Mouse (Mus musculus): ENCODE results near the gene Tmem95. TPM values are rescaled to one million over a fixed set of nuclear protein-coding genes. Genes with fewer than 3 reads are reported as not detected.

Tmem95 gene
- polyA plus RNA-seq, 1 experiment from 2014 or later: not detected

GRCm38 (mm10) chr11:69915667-69916627, 38.1 kb upstream of the Tmem95 start:
- H3K36me3 ChIP-seq: peaks cover 82% of the 10 kb centered on the region
- H3K27me3 ChIP-seq (ENCODE audit: low read depth, poor library complexity, severe bottlenecking): no peaks in the 10 kb centered on the region
- H3K27ac ChIP-seq: no peak overlapping the region; the same call in 1 of the 2 replicates
- 71% methylated on average over 5 of the region's 5 CpGs for whole genome bisulfite sequencing
- peak overlapping the region; percentile 81 for H3K4me3 ChIP-seq
- peaks cover 59% of the 10 kb centered on the region for H3K4me1 ChIP-seq
- no peaks in the 10 kb centered on the region for H3K9me3 ChIP-seq (replicated peaks)
- DNase-seq (ENCODE audit: low spot score): peak; percentile 31

- H3K27ac ChIP-seq: 0 out of 2 replicates have a peak overlapping the region, but pooled peaks have one; percentile 92
- WGBS: 42% methylated on average over 9 of the region's 9 CpGs
- H3K27me3 ChIP-seq (ENCODE audit: low read depth, poor library complexity, severe bottlenecking): no peaks in the 10 kb centered on the region
- DNase-seq (ENCODE audit: low spot score): no peak
- H3K9me3 ChIP-seq (replicated peaks): no peaks in the 10 kb centered on the region
- H3K4me1 ChIP-seq: peaks cover 57% of the 10 kb centered on the region
- peak overlapping the region; percentile 81 for H3K4me3 ChIP-seq
- peaks cover 92% of the 10 kb centered on the region for H3K36me3 ChIP-seq
Measured at GRCm38 (mm10) chr11:69914917-69915430, 37.2 kb upstream of the Tmem95 start.

GRCm38 (mm10) chr11:69914372-69914764, 36.5 kb upstream of the Tmem95 start:
- 3% methylated on average over 17 of the region's 17 CpGs for WGBS
- no peaks in the 10 kb centered on the region for H3K27me3 ChIP-seq (ENCODE audit: low read depth, poor library complexity, severe bottlenecking)
- H3K36me3 ChIP-seq: peaks cover 92% of the 10 kb centered on the region
- H3K27ac ChIP-seq: peak overlapping the region; percentile 92
- H3K4me1 ChIP-seq: peaks cover 52% of the 10 kb centered on the region
- H3K9me3 ChIP-seq (replicated peaks): no peaks in the 10 kb centered on the region
- H3K4me3 ChIP-seq: peak overlapping the region; percentile 81
- DNase-seq (ENCODE audit: low spot score): no peak

GRCm38 (mm10) chr11:69913554-69914371, 35.9 kb upstream of the Tmem95 start, which contains the start of gene Gps2:
Gps2 (plus strand) TSS chr11:69913888.
- H3K9me3 ChIP-seq (replicated peaks): no peaks in the 10 kb centered on the region
- peaks cover 46% of the 10 kb centered on the region for H3K4me1 ChIP-seq
- H3K36me3 ChIP-seq: peaks cover 92% of the 10 kb centered on the region
- WGBS: 2% methylated on average over 61 of the region's 61 CpGs
- H3K27me3 ChIP-seq (ENCODE audit: low read depth, poor library complexity, severe bottlenecking): no peaks in the 10 kb centered on the region
- peak within 1 kb of the TSS; percentile 81 for H3K4me3 ChIP-seq
- peak; percentile 97 for DNase-seq (ENCODE audit: low spot score)
- peak within 1 kb of the TSS; percentile 92 for H3K27ac ChIP-seq

DNA sequence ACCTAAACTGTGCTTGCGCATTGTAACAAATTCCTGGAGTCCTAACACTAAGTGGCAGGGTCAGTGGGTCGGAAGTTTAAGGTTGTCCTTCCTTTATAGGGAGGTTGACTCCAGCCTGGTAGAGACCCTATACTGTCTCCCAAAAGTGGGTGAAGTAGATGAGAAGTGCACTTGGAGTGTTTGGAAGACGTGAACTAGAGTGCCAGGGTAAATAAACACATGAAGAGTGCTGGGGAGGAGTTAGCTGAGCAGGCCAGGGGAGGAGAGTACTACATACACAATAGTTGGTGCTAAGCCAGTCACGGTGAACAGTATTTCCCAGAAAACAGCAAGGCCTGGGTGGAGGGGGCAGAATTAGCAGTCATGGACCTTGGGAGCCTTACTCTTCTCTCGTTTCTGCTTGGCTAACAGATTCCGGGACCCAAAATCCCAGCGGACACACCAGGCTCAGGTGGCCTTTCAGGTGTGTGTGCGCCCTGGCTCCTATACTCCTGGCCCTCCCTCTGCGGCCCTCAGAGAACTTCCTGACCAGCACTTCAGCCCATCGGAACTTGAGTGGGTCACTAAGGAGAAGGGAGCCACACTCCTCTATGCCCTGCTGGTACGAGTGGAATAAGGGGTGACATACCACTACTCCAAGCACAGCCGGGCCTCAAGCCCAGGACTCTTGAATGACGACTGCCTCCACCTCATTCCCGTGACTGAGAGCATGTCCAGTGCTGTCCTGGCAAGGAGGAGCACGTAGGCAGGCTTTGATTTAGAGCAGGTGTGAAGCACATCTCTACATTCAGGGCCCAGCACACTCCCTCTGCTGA, 35.1 kb upstream of the Tmem95 start:
- H3K4me3 ChIP-seq: peak overlapping the region; percentile 81

GRCm38 (mm10) chr11:69911701-69912100, 33.9 kb upstream of the Tmem95 start:
- Histone ChIP-seq H3K4me3 (no peak overlapping the region), H3K27ac (no peak overlapping the region), H3K36me3 (peaks cover 92% of the 10 kb centered on the region), H3K4me1 (peaks cover 31% of the 10 kb centered on the region), H3K9me3 (replicated peaks) (no peaks in the 10 kb centered on the region), H3K27me3 (ENCODE audit: low read depth, poor library complexity, severe bottlenecking) (no peaks in the 10 kb centered on the region)
- WGBS: 89% methylated on average over 6 of the region's 6 CpGs
- DNase-seq (ENCODE audit: low spot score): no peak

More for the DNA sequence above, 35.1 kb upstream of the Tmem95 start:
- peaks cover 92% of the 10 kb centered on the region for H3K36me3 ChIP-seq
- 77% methylated on average over 15 of the region's 15 CpGs for WGBS
- no peaks in the 10 kb centered on the region for H3K27me3 ChIP-seq (ENCODE audit: low read depth, poor library complexity, severe bottlenecking)
- peak overlapping the region; percentile 92 for H3K27ac ChIP-seq
- H3K9me3 ChIP-seq (replicated peaks): no peaks in the 10 kb centered on the region
- peaks cover 42% of the 10 kb centered on the region for H3K4me1 ChIP-seq
- DNase-seq (ENCODE audit: low spot score): no peak

DNA sequence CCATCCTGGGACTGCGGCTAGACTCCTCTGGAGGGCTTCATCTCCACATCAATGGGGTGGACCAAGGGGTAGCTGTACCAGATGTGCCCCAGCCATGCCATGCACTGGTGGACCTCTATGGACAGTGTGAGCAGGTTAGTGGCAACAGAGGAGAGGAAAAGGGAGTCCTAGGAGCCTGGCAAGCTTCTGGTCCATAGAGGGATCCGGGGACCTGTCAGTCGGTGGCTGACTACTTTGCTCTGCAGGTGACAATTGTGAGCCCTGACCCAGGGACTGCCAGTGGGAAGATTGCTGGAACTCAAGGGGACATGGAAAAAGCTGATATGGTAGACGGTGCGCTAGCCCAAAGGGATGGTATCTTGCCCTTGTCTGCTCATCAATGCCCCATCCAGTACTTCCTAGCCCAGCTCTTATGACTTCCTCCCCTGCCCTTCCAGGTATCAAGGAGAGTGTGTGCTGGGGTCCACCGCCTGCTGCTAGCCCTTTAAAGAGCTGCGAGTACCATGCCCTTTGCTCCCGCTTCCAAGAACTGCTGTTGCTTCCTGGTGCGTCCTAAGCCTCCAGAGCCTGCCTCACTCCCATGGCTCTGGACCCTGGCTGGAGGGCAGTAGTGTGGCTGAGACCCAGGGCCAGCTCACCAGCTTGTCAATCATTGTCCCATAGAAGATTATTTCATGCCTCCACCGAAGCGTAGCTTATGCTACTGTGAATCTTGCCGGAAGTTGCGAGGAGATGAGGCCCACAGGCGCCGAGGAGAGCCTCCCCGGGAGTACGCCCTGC, 33.2 kb upstream of the Tmem95 start:
- Histone ChIP-seq H3K27ac (no peak overlapping the region), H3K9me3 (replicated peaks) (no peaks in the 10 kb centered on the region), H3K36me3 (peaks cover 92% of the 10 kb centered on the region), H3K4me1 (peaks cover 27% of the 10 kb centered on the region), H3K27me3 (ENCODE audit: low read depth, poor library complexity, severe bottlenecking) (no peaks in the 10 kb centered on the region), H3K4me3 (peak overlapping the region; percentile 8; the same call in 1 of the 2 replicates)
- WGBS: 94% methylated on average over 17 of the region's 17 CpGs
- no peak for DNase-seq (ENCODE audit: low spot score)

GRCm38 (mm10) chr11:69910177-69910576, 32.4 kb upstream of the Tmem95 start:
- 91% methylated on average over 8 of the region's 8 CpGs for WGBS
- Histone ChIP-seq H3K4me1 (peaks cover 19% of the 10 kb centered on the region), H3K36me3 (peaks cover 92% of the 10 kb centered on the region), H3K9me3 (replicated peaks) (no peaks in the 10 kb centered on the region), H3K27me3 (ENCODE audit: low read depth, poor library complexity, severe bottlenecking) (no peaks in the 10 kb centered on the region), H3K27ac (no peak overlapping the region), H3K4me3 (no peak overlapping the region)
- DNase-seq (ENCODE audit: low spot score): no peak

GRCm38 (mm10) chr11:69909174-69909573, 31.4 kb upstream of the Tmem95 start:
- DNase-seq (ENCODE audit: low spot score): no peak
- WGBS: 93% methylated on average over 5 of the region's 5 CpGs
- Histone ChIP-seq H3K27me3 (ENCODE audit: low read depth, poor library complexity, severe bottlenecking) (no peaks in the 10 kb centered on the region), H3K4me1 (peaks cover 9% of the 10 kb centered on the region), H3K27ac (no peak overlapping the region), H3K4me3 (no peak overlapping the region), H3K9me3 (replicated peaks) (no peaks in the 10 kb centered on the region), H3K36me3 (peaks cover 96% of the 10 kb centered on the region)

DNA sequence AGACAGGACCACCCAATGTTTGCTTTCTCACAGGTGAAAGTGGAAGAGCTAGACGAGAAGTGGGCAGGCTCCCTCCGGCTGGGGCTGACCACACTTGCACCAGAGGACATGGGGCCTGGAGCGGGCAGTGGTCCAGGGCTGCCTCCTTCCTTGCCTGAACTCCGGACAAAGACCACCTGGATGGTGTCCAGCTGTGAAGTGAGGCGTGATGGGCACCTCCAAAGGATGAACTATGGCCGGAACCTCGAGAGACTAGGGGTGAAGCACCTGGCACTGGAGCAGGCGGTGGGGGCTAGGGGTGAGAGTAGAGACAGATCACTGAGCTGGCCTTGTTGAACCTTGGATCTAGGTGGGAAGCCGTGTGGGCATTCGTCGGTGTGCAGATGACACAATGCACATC, 30.8 kb upstream of the Tmem95 start:
- WGBS: 94% methylated on average over 11 of the region's 11 CpGs
- no peak overlapping the region for H3K4me3 ChIP-seq
- DNase-seq (ENCODE audit: low spot score): no peak
- H3K4me1 ChIP-seq: peaks cover 7% of the 10 kb centered on the region
- H3K27me3 ChIP-seq (ENCODE audit: low read depth, poor library complexity, severe bottlenecking): no peaks in the 10 kb centered on the region
- H3K27ac ChIP-seq: no peak overlapping the region
- H3K36me3 ChIP-seq: peaks cover 100% of the 10 kb centered on the region
- no peaks in the 10 kb centered on the region for H3K9me3 ChIP-seq (replicated peaks)

GRCm38 (mm10) chr11:69904311-69904710, 26.5 kb upstream of the Tmem95 start:
- Histone ChIP-seq H3K27me3 (ENCODE audit: low read depth, poor library complexity, severe bottlenecking) (no peaks in the 10 kb centered on the region), H3K36me3 (peaks cover 65% of the 10 kb centered on the region), H3K27ac (no peak overlapping the region), H3K4me1 (peaks cover 34% of the 10 kb centered on the region), H3K9me3 (replicated peaks) (no peaks in the 10 kb centered on the region), H3K4me3 (no peak overlapping the region)
- WGBS: over 99% methylated on average over 9 of the region's 9 CpGs
- no peak for DNase-seq (ENCODE audit: low spot score)

Measured in limb, embryonic 10.5 days (tissue).